Mouse (Mus musculus) urinary bladder, adult 2 months (tissue): ENCODE results near the gene BC035044. TPM values are rescaled to one million over a fixed set of nuclear protein-coding genes. Genes with fewer than 3 reads are reported as not detected.
A peak's percentile ranks its signal among the peaks of the same experiment; 100 is the strongest.
"Not testable (repeated sequence)": the region's sequence is repeated elsewhere in the genome, so short reads cannot be mapped to it uniquely, and the experiment has no call there.

Experiments
- DNase-seq: peaks from one replicate; pipeline ENCODE4 v3.0.0; 2022; ENCODE audit warnings: low spot score
- polyA plus RNA-seq: library from polyadenylated mRNA; depleted of rRNA; stranded (reverse); fragments of >200 nt; gene quantifications from 2 replicates; pipeline ENCODE4 v1.2.3, GENCODE M21; 2012; rRNA removed

Gene BC035044
- polyA plus RNA-seq, 1 experiment = 3.4 TPM

DNA sequence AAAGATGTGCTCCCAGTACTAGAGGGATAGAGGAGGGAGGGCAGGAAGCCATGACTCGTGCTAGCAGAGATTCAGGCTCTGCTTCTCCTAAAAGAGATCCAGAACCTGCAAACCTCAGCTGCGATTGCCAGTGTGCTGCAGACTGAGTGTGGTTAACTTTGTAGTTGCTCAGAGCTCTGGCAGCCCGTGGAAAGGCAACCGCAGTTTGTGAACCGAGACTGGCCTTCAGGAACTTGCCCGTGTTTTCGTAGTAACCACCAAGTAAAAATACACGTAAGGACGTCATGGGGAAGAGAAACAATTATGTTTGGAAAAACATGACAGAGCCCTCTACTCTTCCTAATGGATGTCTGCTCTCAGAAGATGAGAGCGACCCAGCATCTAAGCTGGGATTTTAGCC, 57.9 kb downstream of the BC035044 start:
- no peak for DNase-seq

- no peak for DNase-seq
Observed at GRCm38 (mm10) chr6:128829837-128830236, 61.1 kb downstream of the BC035044 start.

- DNase-seq = no peak
Observed at GRCm38 (mm10) chr6:128826781-128827180, 64.1 kb downstream of the BC035044 start.

DNA sequence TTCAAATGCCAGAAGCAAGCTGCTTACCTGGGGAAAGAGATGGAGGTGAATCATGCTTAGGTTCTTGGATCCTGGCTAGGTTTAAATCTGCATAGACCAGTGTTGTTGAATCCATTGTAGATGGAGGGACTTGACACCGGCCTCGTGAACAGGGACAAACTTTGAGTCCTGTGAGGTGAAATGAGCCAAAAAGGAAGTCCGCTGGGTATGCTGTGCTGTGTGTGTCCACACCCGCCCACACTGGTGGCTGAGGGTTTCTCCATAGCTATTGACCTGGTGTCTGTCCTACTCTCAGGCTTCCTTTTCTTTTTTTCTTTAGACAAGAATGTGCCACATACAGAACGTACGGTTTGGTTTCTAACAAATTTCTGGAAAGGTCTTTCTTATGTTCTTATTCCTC, 64.8 kb downstream of the BC035044 start, which contains the start of the genes Gm44511 and Klrb1b:
TSS of gene Gm44511 (minus strand) at position 184 of the 400 bp plus-strand sequence.
TSS of gene Klrb1b (minus strand) at position 200 of the 400 bp plus-strand sequence.
- no peak for DNase-seq

DNA sequence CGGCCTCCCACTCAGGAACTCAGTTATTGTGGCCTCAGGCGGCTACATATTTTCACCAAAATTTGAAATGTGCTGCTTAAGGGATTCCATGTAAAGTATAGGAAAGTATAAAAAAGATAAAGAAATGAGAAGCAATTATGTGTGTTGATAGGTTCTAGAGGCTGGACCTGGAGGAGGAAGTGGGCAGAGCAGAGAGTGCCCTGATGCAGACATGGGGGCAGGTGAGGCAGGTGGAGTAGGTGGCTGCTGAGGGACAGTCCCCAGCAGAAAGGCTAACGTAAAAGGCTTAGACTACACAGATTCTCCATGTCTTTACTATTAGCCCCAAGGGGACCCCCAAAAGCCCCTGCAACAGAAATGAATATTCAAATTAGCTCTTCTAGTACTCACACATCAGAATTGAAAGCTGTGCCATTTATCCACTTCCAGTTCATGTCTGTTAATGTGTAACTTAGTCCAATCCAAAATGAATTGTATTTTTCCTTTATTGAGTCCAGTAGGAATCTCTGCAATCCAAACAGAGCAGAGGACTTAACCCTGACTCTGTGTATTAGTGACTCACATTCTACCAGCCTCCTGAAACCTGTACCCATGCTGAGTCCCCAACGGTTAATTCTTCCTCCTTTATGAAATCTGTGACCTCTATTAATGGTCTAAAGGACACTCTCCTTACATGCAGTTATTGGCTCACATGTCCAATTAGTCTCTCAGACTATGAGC, 72.7 kb downstream of the BC035044 start:
- no peak for DNase-seq

GRCm38 (mm10) chr6:128808532-128808931, 82.4 kb downstream of the BC035044 start:
- no peak for DNase-seq

- DNase-seq = no peak
Observed at GRCm38 (mm10) chr6:128807021-128807420, 83.9 kb downstream of the BC035044 start.

GRCm38 (mm10) chr6:128804823-128805640, 85.9 kb downstream of the BC035044 start:
- not testable (repeated sequence) for DNase-seq

- peak; percentile 86 for DNase-seq
Observed at GRCm38 (mm10) chr6:128802999-128803857, 87.7 kb downstream of the BC035044 start.

DNA sequence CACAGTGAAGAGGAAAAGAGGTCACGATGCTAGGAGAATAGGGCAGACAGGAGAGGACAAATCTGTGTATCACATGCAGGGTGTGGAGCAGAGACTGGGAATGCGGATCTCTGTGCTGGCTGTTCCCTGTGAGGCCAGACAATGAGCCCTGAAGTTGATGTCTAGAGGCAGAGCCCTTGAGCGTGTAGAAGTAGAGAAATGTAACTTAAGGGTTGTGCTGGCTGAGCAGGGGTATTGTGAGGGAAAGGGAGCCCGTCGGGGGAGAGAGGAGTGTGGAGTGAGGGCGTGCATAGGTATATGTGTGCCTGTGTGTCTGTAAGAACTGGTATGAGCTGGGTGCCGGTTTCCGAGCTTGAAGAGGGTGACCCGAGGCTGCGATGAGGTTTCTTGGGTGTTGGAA, 88.4 kb downstream of the BC035044 start:
- DNase-seq = no peak

DNA sequence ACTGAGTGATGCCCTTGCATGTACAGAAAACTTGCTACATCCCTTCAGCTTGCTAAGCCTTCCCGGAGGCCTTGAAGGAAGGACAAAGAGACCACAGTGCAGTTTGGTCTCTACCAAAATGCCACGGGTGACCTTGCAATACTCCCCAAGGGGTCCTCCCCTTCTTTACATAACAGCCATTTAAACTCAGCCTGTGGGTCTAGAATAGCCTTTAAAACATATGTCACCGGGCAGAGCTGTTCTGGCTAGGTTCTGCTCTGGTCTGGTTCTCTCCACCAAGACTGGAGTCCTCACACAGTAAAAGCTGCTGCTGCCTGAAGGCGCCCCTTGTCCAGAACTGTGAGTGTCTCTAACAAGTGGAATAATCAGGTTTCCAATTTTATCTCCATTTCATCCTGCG, 90.2 kb downstream of the BC035044 start:
- not testable (repeated sequence) for DNase-seq

DNA sequence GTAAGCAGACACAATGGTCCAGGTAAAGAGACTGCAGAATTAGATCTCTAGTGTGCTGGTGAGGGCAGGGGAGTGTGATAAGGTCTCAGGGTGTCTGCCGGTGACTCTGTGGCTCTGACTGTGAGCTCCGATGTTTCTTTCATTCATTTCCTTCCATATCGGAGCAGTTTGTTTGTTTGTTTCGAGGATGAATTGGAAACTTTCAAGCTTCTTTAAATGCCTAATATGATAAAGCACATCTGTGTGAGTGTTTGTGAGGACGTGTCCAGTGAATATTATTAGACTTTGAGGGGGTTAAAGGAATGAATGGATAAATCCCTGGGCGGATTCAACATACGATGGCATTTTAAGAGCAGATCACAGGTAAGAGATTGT, 91.0 kb downstream of the BC035044 start:
- DNase-seq = no peak

GRCm38 (mm10) chr6:128799144-128799895, 91.6 kb downstream of the BC035044 start:
- peak; percentile 82 for DNase-seq

Other genes starting within 250 kb of the BC035044 start
- not detected in 2 replicates for gene Clec2h, start 228.7 kb downstream of the BC035044 start, polyA plus RNA-seq
- not detected in 2 replicates for gene Klrb1, start 168.1 kb downstream of the BC035044 start, polyA plus RNA-seq
- gene Klrb1c, start 101.9 kb downstream of the BC035044 start, polyA plus RNA-seq = 1.1 TPM in 2 replicates
- 0.23 and 0.43 TPM in 2 replicates for gene Gm44511, start 64.8 kb downstream of the BC035044 start, polyA plus RNA-seq
- 0.92 and 0.93 TPM in 2 replicates for gene Klrb1b, start 64.8 kb downstream of the BC035044 start, polyA plus RNA-seq
- gene Clec2i, start 3.5 kb downstream of the BC035044 start, polyA plus RNA-seq = 0.86 and 1.0 TPM in 2 replicates
- 0.03 and 0.15 TPM in 2 replicates for gene Clec2g, start 43.3 kb upstream of the BC035044 start, polyA plus RNA-seq
- 0.37 and 0.54 TPM in 2 replicates for gene Klrb1f, start 154.8 kb upstream of the BC035044 start, polyA plus RNA-seq
- 0.12 and 0.18 TPM in 2 replicates for gene Clec2e, start 209.8 kb upstream of the BC035044 start, polyA plus RNA-seq